Mouse (Mus musculus) bone marrow macrophage, adult 2 months (primary cell): ENCODE results near the gene Myo10.

Source experiments
- CTCF ChIP-seq: IDR thresholded peaks from 2 replicates; pipeline ENCODE4 v1.5.1; 2012; ENCODE audit warnings: low read depth, mild to moderate bottlenecking, low read length, moderate library complexity
- POLR2A ChIP-seq: IDR thresholded peaks from 2 replicates; pipeline ENCODE4 v1.6.1; 2012; ENCODE audit warnings: mild to moderate bottlenecking, low read depth, low read length, borderline replicate concordance

- no peak for TF ChIP-seq CTCF
- no peak for TF ChIP-seq POLR2A
Measured at GRCm38 (mm10) chr15:25608742-25609141, 13.6 kb upstream of the Myo10 start.
